Mouse (Mus musculus) lung, postnatal 0 days (tissue): ENCODE results near the gene Gzmk.

Experiments
- CTCF ChIP-seq: IDR thresholded peaks from 2 replicates; pipeline ENCODE4 v1.5.1; 2016; ENCODE audit warnings: antibody characterized with exemption, mild to moderate bottlenecking
- EP300 ChIP-seq: IDR thresholded peaks from 2 replicates; pipeline ENCODE4 v1.6.1; 2016; ENCODE audit warnings: antibody characterized with exemption, mild to moderate bottlenecking, control low read depth

- no peak for TF ChIP-seq CTCF
- TF ChIP-seq EP300, result no peak
Observed at GRCm38 (mm10) chr13:113174162-113174561, 51.5 kb downstream of the Gzmk start.
